Mouse (Mus musculus) thymus, postnatal 0 days (tissue): ENCODE measurements around the gene Lyz1. TPM values are rescaled to one million over a fixed set of nuclear protein-coding genes. Genes with fewer than 3 reads are reported as not detected.

Experiments used
- polyA plus RNA-seq: library from polyadenylated mRNA; unstranded; fragments of >200 nt; fragmentation: Nextera tagmentation; extraction: Ambion mirVana; gene quantifications from 2 replicates; pipeline ENCODE4 v1.2.1, GENCODE M21; 2015

The Lyz1 gene
- polyA plus RNA-seq, 1 experiment from 2014 or later: 11.3 TPM

Other genes with a start within 250 kb of the Lyz1 start
- gene Lrrc10, start 247.5 kb downstream of the Lyz1 start, polyA plus RNA-seq: not detected in 2 replicates
- 263 and 270 TPM in 2 replicates for gene Cct2, start 229.1 kb downstream of the Lyz1 start, polyA plus RNA-seq
- gene Frs2, start 144.3 kb downstream of the Lyz1 start, polyA plus RNA-seq: 13.1 and 14.6 TPM in 2 replicates
- gene Yeats4, start 68.4 kb downstream of the Lyz1 start, polyA plus RNA-seq: 89.8 and 97.7 TPM in 2 replicates
- not detected in 2 replicates for gene 9530003J23Rik, start 54.2 kb downstream of the Lyz1 start, polyA plus RNA-seq
- gene Lyz2, start 10.5 kb downstream of the Lyz1 start, polyA plus RNA-seq: 102 and 114 TPM in 2 replicates
- gene Cpsf6, start 87.1 kb upstream of the Lyz1 start, polyA plus RNA-seq: 154 and 161 TPM in 2 replicates